Mouse (Mus musculus) hindbrain, embryonic 10.5 days (tissue): Measurements from ENCODE around the gene Nom1. TPM values are rescaled to one million over a fixed set of nuclear protein-coding genes. Genes with fewer than 3 reads are reported as not detected.
"Not testable (repeated sequence)": the region's sequence is repeated elsewhere in the genome, so short reads cannot be mapped to it uniquely, and the experiment has no call there.

ENCODE experiments used
- DNase-seq: peaks from one replicate; pipeline ENCODE4 v3.0.0-alpha.2; 2017; ENCODE audit warnings: low spot score
- H3K27ac ChIP-seq: fragments of 300-500 bp; sonication (generic); 2 replicates; pipeline ENCODE4 v1.5.1; 2016; ENCODE audit warnings: mild to moderate bottlenecking, moderate library complexity
- H3K27me3 ChIP-seq: fragments of 300-500 bp; sonication (generic); 2 replicates; pipeline ENCODE4 v1.6.1; 2016; ENCODE audit warnings: mild to moderate bottlenecking; ENCODE audit not compliant: poor library complexity, insufficient read depth, severe bottlenecking
- H3K36me3 ChIP-seq: fragments of 300-500 bp; sonication (generic); 2 replicates; pipeline ENCODE4 v1.6.1; 2016; ENCODE audit warnings: mild to moderate bottlenecking, moderate library complexity
- H3K4me1 ChIP-seq: fragments of 300-500 bp; sonication (generic); replicated peaks from 2 replicates; pipeline ENCODE4 v1.6.1; 2016; ENCODE audit warnings: mild to moderate bottlenecking
- H3K4me3 ChIP-seq: fragments of 300-500 bp; sonication (generic); 2 replicates; pipeline ENCODE4 v1.5.1; 2016; ENCODE audit warnings: mild to moderate bottlenecking, moderate library complexity
- H3K9me3 ChIP-seq: fragments of 300-500 bp; sonication (generic); 2 replicates; pipeline ENCODE4 v1.6.1; 2016; ENCODE audit warnings: mild to moderate bottlenecking, moderate library complexity
- WGBS: fragments of 180-500 bp; shearing (Covaris S2); methylation state at CpG from one replicate; pipeline ENCODE4 v1.1.7; 2016; 5-methylcytosine and 5-hydroxymethylcytosine counted together
- polyA plus RNA-seq: library from polyadenylated mRNA; unstranded; fragments of >200 nt; fragmentation: Nextera tagmentation; extraction: Ambion mirVana; gene quantifications from 2 replicates; pipeline ENCODE4 v1.2.1, GENCODE M21; 2016

Gene Nom1
- 22.4 and 32.8 TPM in 2 replicates for polyA plus RNA-seq

DNA sequence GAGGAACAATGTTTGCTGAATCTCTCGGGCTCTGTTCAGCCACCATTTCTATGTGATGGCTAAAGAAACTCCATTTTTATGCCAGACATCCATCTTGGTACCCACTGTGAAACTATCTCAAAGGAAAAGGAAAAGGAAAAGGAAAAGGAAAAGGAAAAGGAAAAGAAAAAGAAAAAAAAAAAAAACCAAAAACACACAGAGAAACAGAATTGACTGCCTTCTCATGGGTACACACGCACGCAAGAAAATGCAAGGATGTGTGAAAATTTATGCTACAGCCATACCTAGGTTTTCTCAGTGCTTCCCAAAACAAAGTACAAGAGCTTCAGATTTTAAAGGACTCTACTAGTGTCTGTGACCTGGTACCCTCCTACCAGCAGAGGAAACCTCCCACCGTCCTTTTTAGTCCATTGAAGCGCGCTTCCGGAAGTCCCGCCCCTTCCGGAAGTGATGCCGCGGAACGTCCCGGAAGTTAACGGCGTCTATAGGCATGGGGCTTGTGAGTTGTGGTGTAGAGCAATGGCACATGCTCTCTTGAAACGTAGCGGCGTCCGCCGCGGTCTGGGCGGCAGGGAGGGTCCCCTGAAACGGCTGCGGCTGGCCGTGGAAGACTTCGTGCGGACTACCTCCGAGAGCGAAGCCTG, at the start of gene Nom1:
Nom1 (plus strand) TSS at position 437 of the 644 bp plus-strand sequence.
- H3K36me3 ChIP-seq = peaks cover 34% of the 10 kb centered on the region
- 4% methylated on average over 29 of the region's 29 CpGs for WGBS
- peaks cover 19% of the 10 kb centered on the region for H3K4me1 ChIP-seq
- H3K4me3 ChIP-seq = peak within 1 kb of the TSS; percentile 81
- peak within 1 kb of the TSS; percentile 82 for H3K27ac ChIP-seq
- H3K9me3 ChIP-seq = no peaks in the 10 kb centered on the region
- DNase-seq = peak; percentile 93
- peaks cover 8% of the 10 kb centered on the region; the same call in 1 of the 2 replicates for H3K27me3 ChIP-seq

GRCm38 (mm10) chr5:29387591-29387990, 46.9 kb upstream of the Nom1 start:
- no peak overlapping the region for H3K27ac ChIP-seq
- WGBS = 81% methylated on average over 1 of the region's 1 CpGs
- no peaks in the 10 kb centered on the region for H3K4me1 ChIP-seq
- no peak overlapping the region for H3K4me3 ChIP-seq
- no peaks in the 10 kb centered on the region for H3K36me3 ChIP-seq
- no peak for DNase-seq
- peaks cover 5% of the 10 kb centered on the region; the same call in 1 of the 2 replicates for H3K27me3 ChIP-seq
- H3K9me3 ChIP-seq = no peaks in the 10 kb centered on the region

GRCm38 (mm10) chr5:29388181-29388943, 46.1 kb upstream of the Nom1 start:
- Histone ChIP-seq H3K4me3 (no peak overlapping the region), H3K36me3 (no peaks in the 10 kb centered on the region), H3K27me3 (peaks cover 5% of the 10 kb centered on the region; the same call in 1 of the 2 replicates), H3K27ac (no peak overlapping the region), H3K4me1 (no peaks in the 10 kb centered on the region), H3K9me3 (no peaks in the 10 kb centered on the region)
- DNase-seq = no peak
- 55% methylated on average over 7 of the region's 7 CpGs for WGBS

- peak; percentile 77 for DNase-seq
- Histone ChIP-seq H3K4me3 (no peak overlapping the region), H3K9me3 (no peaks in the 10 kb centered on the region), H3K27me3 (peaks cover 5% of the 10 kb centered on the region; the same call in 1 of the 2 replicates), H3K27ac (no peak overlapping the region), H3K36me3 (no peaks in the 10 kb centered on the region), H3K4me1 (no peaks in the 10 kb centered on the region)
- WGBS = 23% methylated on average over 15 of the region's 15 CpGs
Measured at GRCm38 (mm10) chr5:29388944-29389765, 45.3 kb upstream of the Nom1 start.

DNA sequence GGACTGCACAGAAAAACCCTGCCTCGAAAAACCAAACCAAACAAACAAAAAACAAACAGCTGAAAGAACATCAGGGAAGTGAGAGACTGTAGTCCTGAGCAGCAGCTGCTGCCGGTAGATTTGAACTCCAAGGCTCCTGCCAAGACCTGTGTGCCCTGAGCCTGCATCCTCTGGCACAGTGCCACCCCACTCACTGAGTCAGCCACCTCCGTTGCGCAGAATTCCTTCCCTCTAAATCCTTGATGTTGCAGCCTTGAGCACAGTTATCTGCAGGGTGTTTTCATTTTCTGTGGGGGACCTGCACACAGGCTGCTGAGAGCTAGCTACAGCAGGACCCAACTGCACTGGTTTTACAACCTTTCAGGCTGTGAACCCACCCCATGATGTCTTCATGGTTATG, 36.0 kb upstream of the Nom1 start:
- no peaks in the 10 kb centered on the region for H3K4me1 ChIP-seq
- no peak overlapping the region for H3K4me3 ChIP-seq
- no peaks in the 10 kb centered on the region for H3K36me3 ChIP-seq
- H3K27ac ChIP-seq = no peak overlapping the region
- no peak for DNase-seq
- H3K9me3 ChIP-seq = 0 out of 2 replicates have a peak, but pooled peaks cover 3% of the 10 kb centered on the region
- no peaks in the 10 kb centered on the region for H3K27me3 ChIP-seq
- 79% methylated on average over 4 of the region's 4 CpGs for WGBS

- no peak overlapping the region for H3K27ac ChIP-seq
- no peak for DNase-seq
- no peaks in the 10 kb centered on the region for H3K36me3 ChIP-seq
- H3K9me3 ChIP-seq = no peaks in the 10 kb centered on the region
- no peaks in the 10 kb centered on the region for H3K27me3 ChIP-seq
- H3K4me3 ChIP-seq = no peak overlapping the region
- no peaks in the 10 kb centered on the region for H3K4me1 ChIP-seq
Measured at GRCm38 (mm10) chr5:29410854-29411253, 23.6 kb upstream of the Nom1 start.

DNA sequence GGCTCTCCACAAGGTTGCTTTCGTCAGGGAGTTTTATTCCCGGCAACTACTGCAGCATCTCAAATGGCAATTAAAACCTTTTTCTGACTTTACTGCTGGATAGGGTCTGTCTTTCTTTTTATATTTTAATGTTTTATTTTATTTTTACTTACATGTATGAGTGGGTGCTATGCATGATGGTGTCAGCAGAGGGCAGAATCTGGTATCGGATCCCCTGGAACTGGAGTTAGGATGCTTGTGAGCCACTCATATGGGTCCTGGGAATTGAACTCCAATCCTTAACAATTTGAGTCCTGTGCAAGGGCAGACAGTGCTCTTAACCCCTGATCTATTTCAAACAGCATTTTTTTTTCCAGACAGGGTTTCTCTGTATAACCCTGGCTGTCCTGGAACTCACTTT, 21.4 kb upstream of the Nom1 start:
- Histone ChIP-seq H3K27me3 (no peaks in the 10 kb centered on the region), H3K4me3 (no peak overlapping the region), H3K4me1 (no peaks in the 10 kb centered on the region), H3K9me3 (no peaks in the 10 kb centered on the region), H3K36me3 (no peaks in the 10 kb centered on the region), H3K27ac (no peak overlapping the region)
- WGBS = 84% methylated on average over 3 of the region's 3 CpGs
- DNase-seq = no peak

DNA sequence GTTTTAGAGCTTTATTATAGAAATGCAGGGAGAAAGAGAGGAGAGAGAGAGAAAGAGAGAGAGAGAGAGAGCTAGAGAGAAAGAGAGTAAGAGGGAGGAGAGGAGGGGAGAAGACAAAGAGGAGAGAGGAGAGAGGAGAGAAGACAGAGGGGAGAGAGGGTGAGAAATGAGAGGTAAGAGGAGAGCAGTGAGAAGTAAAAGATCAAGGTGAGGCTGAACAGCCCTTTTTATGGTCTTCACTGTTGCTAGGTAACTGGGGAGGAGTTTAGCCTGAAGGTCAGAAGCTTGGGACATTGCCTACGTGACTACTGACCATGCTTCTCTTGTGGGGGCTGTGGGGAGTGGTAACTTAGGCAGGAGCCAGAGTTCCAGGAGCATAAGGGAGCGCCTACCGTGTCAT, 11.1 kb upstream of the Nom1 start:
- H3K4me1 ChIP-seq, DNase-seq, H3K9me3 ChIP-seq, H3K36me3 ChIP-seq, H3K27ac ChIP-seq, H3K4me3 ChIP-seq, H3K27me3 ChIP-seq: not testable (repeated sequence)
- 71% methylated on average over 3 of the region's 3 CpGs for WGBS

DNA sequence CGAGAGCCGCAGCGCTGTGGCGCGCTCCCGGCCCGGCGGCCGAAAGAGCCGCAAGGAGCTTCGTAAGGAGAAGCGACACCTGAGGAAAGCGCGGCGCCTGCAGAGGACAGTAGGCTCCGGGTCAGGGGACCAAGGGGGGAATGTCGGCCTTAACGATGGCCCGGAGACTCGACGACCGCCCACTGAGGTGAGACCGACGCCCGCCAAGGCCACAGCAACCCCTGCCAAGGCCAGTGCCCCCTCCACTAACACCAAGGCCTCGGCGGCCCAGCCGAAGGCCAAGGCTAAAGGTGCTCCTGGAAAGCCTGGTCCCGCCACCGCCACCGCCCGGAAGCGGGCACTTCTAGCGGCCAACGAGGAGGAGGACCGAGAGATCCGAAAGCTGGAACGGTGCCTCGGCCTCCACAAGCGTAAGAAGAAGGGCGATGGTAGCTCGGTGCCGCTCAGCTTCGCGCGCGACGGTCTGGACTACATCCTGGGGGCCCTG, 451 bp downstream of the Nom1 start:
- DNase-seq = peak; percentile 48

DNA sequence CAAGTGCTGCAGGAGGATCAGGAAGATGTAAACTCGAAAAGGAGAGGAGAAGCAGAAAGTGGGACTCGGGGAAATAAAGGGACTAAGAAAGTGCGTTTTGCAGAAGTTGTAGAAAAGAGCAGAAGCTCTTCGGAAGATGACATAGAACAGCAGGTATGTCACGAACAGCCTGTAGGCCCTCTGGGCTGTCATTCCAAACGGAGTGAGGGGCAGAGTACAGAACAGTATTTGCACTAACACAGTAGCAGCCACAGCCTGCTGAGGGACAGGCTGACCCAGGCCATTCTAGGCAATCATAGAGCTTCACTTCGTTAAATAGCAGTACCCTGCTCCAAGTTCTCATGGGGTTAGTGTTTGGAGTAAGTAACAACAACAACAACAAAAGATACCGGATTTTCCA, 1.0 kb downstream of the Nom1 start:
- Histone ChIP-seq H3K36me3 (peaks cover 45% of the 10 kb centered on the region), H3K4me1 (peaks cover 19% of the 10 kb centered on the region), H3K9me3 (no peaks in the 10 kb centered on the region), H3K27me3 (peaks cover 7% of the 10 kb centered on the region; the same call in 1 of the 2 replicates), H3K27ac (peak overlapping the region; percentile 82), H3K4me3 (peak overlapping the region; percentile 81)
- WGBS = 54% methylated on average over 8 of the region's 8 CpGs
- DNase-seq = no peak

More for the DNA sequence above, 451 bp downstream of the Nom1 start:
- H3K27ac ChIP-seq = peak overlapping the region; percentile 82
- peaks cover 39% of the 10 kb centered on the region for H3K36me3 ChIP-seq
- peaks cover 8% of the 10 kb centered on the region; the same call in 1 of the 2 replicates for H3K27me3 ChIP-seq
- no peaks in the 10 kb centered on the region for H3K9me3 ChIP-seq
- WGBS = under 1% methylated on average over 48 of the region's 48 CpGs
- H3K4me1 ChIP-seq = peaks cover 19% of the 10 kb centered on the region
- H3K4me3 ChIP-seq = peak overlapping the region; percentile 81

DNA sequence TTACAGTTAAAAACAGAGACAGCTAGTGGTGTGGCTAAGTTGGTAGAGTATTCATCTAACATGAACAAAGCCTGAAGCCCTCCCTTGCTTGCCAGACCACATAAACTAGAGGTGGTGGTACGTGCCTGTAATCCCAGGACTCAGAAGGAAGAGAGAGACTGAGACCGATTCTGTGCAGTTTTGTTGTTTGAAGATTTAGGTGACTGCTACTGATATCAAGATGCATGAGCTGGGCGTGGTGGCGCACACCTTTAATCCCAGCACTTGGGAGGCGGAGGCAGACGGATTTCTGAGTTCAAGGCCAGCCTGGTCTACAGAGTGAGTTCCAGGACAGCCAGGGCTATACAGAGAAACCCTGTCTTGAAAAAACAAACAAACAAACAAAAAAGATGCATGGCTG, 2.3 kb downstream of the Nom1 start:
- not testable (repeated sequence) for DNase-seq, H3K9me3 ChIP-seq, H3K27ac ChIP-seq, H3K27me3 ChIP-seq, H3K4me3 ChIP-seq
- H3K36me3 ChIP-seq = peaks cover 57% of the 10 kb centered on the region
- 96% methylated on average over 6 of the region's 6 CpGs for WGBS
- H3K4me1 ChIP-seq = peaks cover 19% of the 10 kb centered on the region

- Histone ChIP-seq H3K9me3 (no peaks in the 10 kb centered on the region), H3K27ac (no peak overlapping the region), H3K4me1 (no peaks in the 10 kb centered on the region), H3K36me3 (peaks cover 95% of the 10 kb centered on the region), H3K4me3 (no peak overlapping the region), H3K27me3 (no peaks in the 10 kb centered on the region)
- 93% methylated on average over 2 of the region's 2 CpGs for WGBS
- no peak for DNase-seq
Measured at GRCm38 (mm10) chr5:29445275-29445674, 10.8 kb downstream of the Nom1 start.
